Mouse (Mus musculus): Measurements from ENCODE around the gene Srrm2. TPM values are rescaled to one million over a fixed set of nuclear protein-coding genes. Genes with fewer than 3 reads are reported as not detected.

Srrm2 gene
- 100 to 1,000 TPM; 921 to 934 TPM for polyA plus RNA-seq (2017; shearing (Covaris generic))

GRCm38 (mm10) chr17:23790269-23791078, at the start of gene Srrm2:
TSS of gene Srrm2 (plus strand) at chr17:23790532.

DNA sequence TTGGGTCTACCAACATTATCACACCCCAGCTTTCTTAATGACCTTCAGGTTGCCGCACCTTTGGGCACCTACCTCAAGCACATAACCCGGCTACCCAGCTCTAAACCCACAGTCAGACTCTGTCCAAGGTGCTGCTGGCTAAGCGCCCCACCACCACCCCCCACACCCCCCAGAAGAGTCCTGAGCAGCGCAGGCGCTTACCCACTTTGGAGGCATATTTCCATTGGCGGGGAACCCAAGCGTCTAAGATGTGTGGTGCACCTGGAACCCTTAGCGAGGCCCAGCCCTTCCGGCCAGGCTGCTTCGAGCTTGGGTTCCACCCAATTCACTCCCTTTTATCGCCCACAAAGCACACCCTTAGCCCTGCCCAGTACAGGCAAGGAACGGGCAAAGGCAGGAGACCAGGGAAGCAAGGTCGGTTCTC, 49.7 kb upstream of the Srrm2 start, which contains the start of gene Paqr4:
TSS of gene Paqr4 (minus strand) at position 270 of the 424 bp plus-strand sequence.

GRCm38 (mm10) chr17:23745301-23746251, 44.8 kb upstream of the Srrm2 start, which contains the start of gene Kremen2:
TSS of gene Kremen2 (minus strand) at chr17:23745833.

GRCm38 (mm10) chr17:23771284-23772218, 18.8 kb upstream of the Srrm2 start, which contains the start of gene Flywch1:
TSS of gene Flywch1 (minus strand) at chr17:23771602.

GRCm38 (mm10) chr17:23785561-23786471, 4.5 kb upstream of the Srrm2 start, which contains the start of gene Flywch2:
TSS of gene Flywch2 (minus strand) at chr17:23786081.

DNA sequence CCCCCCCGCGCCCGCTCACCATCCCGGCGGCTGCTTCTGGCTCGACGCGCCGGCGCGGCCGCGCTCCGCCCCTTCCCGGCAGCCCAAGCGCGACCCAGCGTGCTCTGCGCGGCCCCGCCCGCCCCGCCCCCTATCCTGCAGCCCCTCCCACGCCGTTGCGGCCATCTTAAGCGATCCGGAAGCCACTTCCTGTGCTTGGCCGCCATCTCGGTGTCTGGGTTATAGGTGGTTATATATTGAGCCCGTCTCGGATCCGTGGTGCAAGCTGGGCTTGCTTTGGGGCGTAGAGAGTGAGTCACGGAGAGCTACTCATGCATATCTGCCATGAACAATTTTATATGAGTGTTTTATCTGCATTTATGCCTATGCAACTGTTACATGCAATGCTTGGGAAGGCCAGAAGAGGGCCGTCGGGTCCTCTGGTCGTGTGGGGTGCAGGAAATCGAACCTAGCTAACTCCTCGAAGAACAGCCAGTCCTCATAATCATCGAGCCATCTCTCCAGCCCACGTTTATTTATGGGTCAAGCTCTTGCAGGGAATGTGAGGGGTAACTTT, 38.8 kb downstream of the Srrm2 start, which contains the start of gene Elob:
TSS of gene Elob (minus strand) at position 73 of the 556 bp plus-strand sequence.

DNA sequence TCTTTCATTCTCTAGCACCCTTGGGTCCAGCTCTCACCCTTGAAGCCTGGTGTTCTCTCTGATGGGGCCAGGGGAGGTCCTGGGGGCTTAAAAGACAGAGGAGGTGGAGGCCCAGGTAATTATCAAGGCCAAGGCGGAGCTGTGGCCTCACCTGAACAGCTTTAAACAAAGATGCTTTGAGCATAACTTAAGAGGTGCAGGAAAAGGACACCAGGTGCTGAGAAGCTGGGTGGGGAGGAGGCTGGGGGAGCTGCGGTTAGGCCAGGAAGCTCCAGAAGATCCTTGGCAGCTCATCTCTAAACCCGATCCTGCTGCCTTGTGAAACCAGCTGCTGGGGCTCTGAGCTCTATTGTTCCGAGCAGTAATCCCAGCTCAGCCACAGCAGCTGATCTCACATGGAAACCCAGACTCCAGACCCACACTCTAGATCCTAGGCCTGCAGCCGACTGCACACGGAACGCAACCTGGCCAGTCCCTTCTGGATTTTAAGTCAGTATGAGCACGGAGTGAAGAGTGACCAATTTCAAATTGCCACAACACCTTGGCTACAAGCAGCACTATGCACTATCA, 45.8 kb downstream of the Srrm2 start, which contains the start of gene Prss33:
TSS of gene Prss33 (minus strand) at position 51 of the 570 bp plus-strand sequence.

DNA sequence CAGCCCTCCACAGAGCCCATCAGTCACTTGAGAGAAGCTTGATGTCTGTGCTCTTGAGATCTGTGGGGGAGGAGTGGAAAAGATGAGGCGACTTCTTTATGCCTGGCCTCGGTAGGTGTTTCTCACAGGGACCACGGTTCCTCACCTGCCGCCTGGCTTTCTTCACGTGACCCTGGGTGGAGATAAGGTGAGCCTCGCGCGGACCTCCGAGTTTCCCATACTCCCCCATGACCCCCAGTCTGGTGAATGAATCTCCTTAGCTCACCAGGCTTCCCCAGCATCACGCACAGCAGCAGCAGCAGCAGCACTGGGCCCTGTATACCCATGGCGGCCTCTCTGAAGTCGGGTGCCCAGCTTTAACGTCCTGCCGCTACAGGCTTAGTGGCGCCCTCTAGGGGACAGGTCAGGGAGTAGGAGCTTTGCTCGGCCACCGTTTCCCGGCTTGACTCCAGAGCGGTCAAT, 53.5 kb downstream of the Srrm2 start, which contains the start of the genes Prss32 and Prss41:
TSS of gene Prss32 (plus strand) at position 44 of the 462 bp plus-strand sequence.
TSS of gene Prss41 (minus strand) at position 361 of the 462 bp plus-strand sequence.

GRCm38 (mm10) chr17:23867756-23868155, 77.4 kb downstream of the Srrm2 start, which contains the start of gene Prss21:
TSS of gene Prss21 (plus strand) at chr17:23868056.

Other genes with a start within 250 kb of the Srrm2 start
- gene Zfp213, start 226.3 kb upstream of the Srrm2 start, polyA plus RNA-seq (2017; shearing (Covaris generic)): 10 to 100 TPM; 12.5 to 13.4 TPM
- not detected for gene Zfp13, start 191.0 kb upstream of the Srrm2 start, polyA plus RNA-seq (2017; shearing (Covaris generic))
- 1 to 10 TPM in 1 of 2 experiments, under 1 TPM in 1; 0.19 to 1.2 TPM for gene Zscan10, start 189.7 kb upstream of the Srrm2 start, polyA plus RNA-seq (2017; shearing (Covaris generic))
- under 1 TPM; 0.12 to 0.99 TPM for gene Mmp25, start 145.3 kb upstream of the Srrm2 start, polyA plus RNA-seq (2017; shearing (Covaris generic))
- under 1 TPM; 0.11 to 0.43 TPM for gene Bicdl2, start 130.0 kb upstream of the Srrm2 start, polyA plus RNA-seq (2017; shearing (Covaris generic))
- gene Hcfc1r1, start 116.9 kb upstream of the Srrm2 start, polyA plus RNA-seq (2017; shearing (Covaris generic)): 10 to 100 TPM; 49.0 to 52.4 TPM
- 10 to 100 TPM; 30.0 to 38.4 TPM for gene Thoc6, start 116.7 kb upstream of the Srrm2 start, polyA plus RNA-seq (2017; shearing (Covaris generic))
- gene Tnfrsf12a, start 113.1 kb upstream of the Srrm2 start, polyA plus RNA-seq (2017; shearing (Covaris generic)): 1 to 10 TPM; 5.5 to 6.7 TPM
- gene Cldn6, start 111.3 kb upstream of the Srrm2 start, polyA plus RNA-seq (2017; shearing (Covaris generic)): under 1 TPM in 1 of 2 experiments, not detected in 1; 0.11 TPM
- gene Cldn9, start 106.5 kb upstream of the Srrm2 start, polyA plus RNA-seq (2017; shearing (Covaris generic)): under 1 TPM in 1 of 2 experiments, not detected in 1; 0.12 TPM
- gene 1520401A03Rik, start 67.7 kb upstream of the Srrm2 start, polyA plus RNA-seq (2017; shearing (Covaris generic)): under 1 TPM; 0.10 to 0.39 TPM
- 10 to 100 TPM; 31.6 to 39.0 TPM for gene Pkmyt1, start 64.2 kb upstream of the Srrm2 start, polyA plus RNA-seq (2017; shearing (Covaris generic))
- gene Paqr4, start 49.7 kb upstream of the Srrm2 start, polyA plus RNA-seq (2017; shearing (Covaris generic)): 10 to 100 TPM; 10.0 to 20.7 TPM
- gene Kremen2, start 44.7 kb upstream of the Srrm2 start, polyA plus RNA-seq (2017; shearing (Covaris generic)): 10 to 100 TPM in 1 of 2 experiments, 1 to 10 TPM in 1; 4.0 to 11.8 TPM
- 10 to 100 TPM; 23.5 to 40.0 TPM for gene Flywch1, start 18.9 kb upstream of the Srrm2 start, polyA plus RNA-seq (2017; shearing (Covaris generic))
- 1 to 10 TPM; 6.3 to 7.6 TPM for gene Flywch2, start 4.5 kb upstream of the Srrm2 start, polyA plus RNA-seq (2017; shearing (Covaris generic))
- gene Elob, start 38.6 kb downstream of the Srrm2 start, polyA plus RNA-seq (2017; shearing (Covaris generic)): 100 to 1,000 TPM; 701 to 738 TPM
- under 1 TPM; 0.17 to 0.39 TPM for gene Prss33, start 45.5 kb downstream of the Srrm2 start, polyA plus RNA-seq (2017; shearing (Covaris generic))
- under 1 TPM in 1 of 2 experiments, not detected in 1; 0.77 TPM for gene Prss32, start 53.3 kb downstream of the Srrm2 start, polyA plus RNA-seq (2017; shearing (Covaris generic))
- 1 to 10 TPM; 1.9 to 3.0 TPM for gene Prss41, start 53.6 kb downstream of the Srrm2 start, polyA plus RNA-seq (2017; shearing (Covaris generic))
- not detected for gene Prss21, start 77.5 kb downstream of the Srrm2 start, polyA plus RNA-seq (2017; shearing (Covaris generic))
- gene Dcpp1, start 90.3 kb downstream of the Srrm2 start, polyA plus RNA-seq (2017; shearing (Covaris generic)): not detected
- not detected for gene Dcpp2, start 90.3 kb downstream of the Srrm2 start, polyA plus RNA-seq (2017; shearing (Covaris generic))
- not detected for gene Dcpp3, start 126.9 kb downstream of the Srrm2 start, polyA plus RNA-seq (2017; shearing (Covaris generic))
- gene Sbp, start 151.1 kb downstream of the Srrm2 start, polyA plus RNA-seq (2017; shearing (Covaris generic)): not detected
- gene Sbpl, start 164.7 kb downstream of the Srrm2 start, polyA plus RNA-seq (2017; shearing (Covaris generic)): not detected
- 1 to 10 TPM in 1 of 2 experiments, under 1 TPM in 1; 0.88 to 1.2 TPM for gene Prss30, start 190.0 kb downstream of the Srrm2 start, polyA plus RNA-seq (2017; shearing (Covaris generic))
- gene Prss22, start 207.6 kb downstream of the Srrm2 start, polyA plus RNA-seq (2017; shearing (Covaris generic)): not detected
- gene Prss27, start 247.6 kb downstream of the Srrm2 start, polyA plus RNA-seq (2017; shearing (Covaris generic)): under 1 TPM; 0.13 to 0.64 TPM

Data from activated CD4-positive, CD25-positive, alpha-beta regulatory T cell (primary cell).